Mouse (Mus musculus): ENCODE measurements around the gene Cacna1i.

DNA sequence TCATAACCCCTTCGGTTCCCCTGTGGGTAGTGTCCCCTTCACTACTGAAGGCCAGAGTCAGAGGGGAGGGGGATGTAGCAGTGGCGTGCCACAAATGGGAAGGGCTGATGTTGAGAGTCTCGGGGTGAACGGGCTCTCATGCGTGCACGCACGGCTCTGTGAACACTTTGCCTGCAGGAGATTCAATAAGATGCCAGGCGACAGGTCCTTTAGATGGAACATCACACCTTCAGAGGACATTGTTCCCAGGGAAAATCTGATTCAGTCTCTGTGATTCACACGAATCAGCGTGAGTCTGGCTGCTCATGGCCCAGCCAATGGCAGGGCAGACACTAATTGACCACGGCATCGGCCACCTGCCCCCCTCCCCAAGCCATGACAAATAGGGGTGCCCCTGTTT lies 17.1 kb downstream of the Cacna1i start:
- TF ChIP-seq POLR2A (IDR thresholded peaks at IDR 0.05; ENCODE audit: extremely low read depth, insufficient read depth, low read length): no peak
- no peak for TF ChIP-seq CTCF (IDR thresholded peaks at IDR 0.05; ENCODE audit: extremely low read depth, insufficient read depth, low read length)
